Mouse (Mus musculus) gastrocnemius, postnatal 4 days (tissue): ENCODE results near the gene Dppa3. TPM values are rescaled to one million over a fixed set of nuclear protein-coding genes. Genes with fewer than 3 reads are reported as not detected.
"Not testable (repeated sequence)": the region's sequence is repeated elsewhere in the genome, so short reads cannot be mapped to it uniquely, and the experiment has no call there.

Experiments
- DNase-seq, 2 experiments: peaks; one replicate each; pipeline ENCODE4 v3.0.0; 2021 to 2022; ENCODE audit warnings: low spot score in 2 of 2, mixed read lengths in 2 of 2
- total RNA-seq, 2 experiments: library from RNA; stranded (reverse); gene quantifications; 2 replicates each; pipeline ENCODE4 v1.2.3; 2021

The Dppa3 gene
- total RNA-seq, 2 experiments from 2014 or later = not detected

DNA sequence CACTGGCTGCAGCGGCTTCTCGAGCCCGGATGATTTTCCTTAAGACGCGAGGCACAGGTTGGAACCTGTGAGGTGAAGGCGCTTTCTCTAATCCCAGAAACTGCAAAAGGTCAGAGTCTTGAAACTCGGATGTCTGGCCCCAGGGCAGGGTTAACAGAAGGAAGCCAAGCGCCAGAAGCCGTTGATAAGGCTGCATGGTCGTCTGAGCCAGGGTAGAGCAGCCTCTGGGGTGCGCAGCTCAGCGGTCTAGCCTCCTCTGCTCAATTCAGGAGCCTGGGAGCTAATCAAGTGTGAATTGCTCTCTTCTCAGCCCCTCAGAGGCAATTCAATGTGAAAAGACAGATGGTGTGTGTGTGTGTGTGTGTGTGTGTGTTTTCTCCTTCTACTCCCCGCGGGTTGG, 16.4 kb upstream of the Dppa3 start, which contains the start of gene Gdf3:
TSS of gene Gdf3 (minus strand) at position 317 of the 400 bp plus-strand sequence.
- no peak for DNase-seq

GRCm38 (mm10) chr6:122612426-122612825, 13.8 kb upstream of the Dppa3 start:
- DNase-seq = no peak

DNA sequence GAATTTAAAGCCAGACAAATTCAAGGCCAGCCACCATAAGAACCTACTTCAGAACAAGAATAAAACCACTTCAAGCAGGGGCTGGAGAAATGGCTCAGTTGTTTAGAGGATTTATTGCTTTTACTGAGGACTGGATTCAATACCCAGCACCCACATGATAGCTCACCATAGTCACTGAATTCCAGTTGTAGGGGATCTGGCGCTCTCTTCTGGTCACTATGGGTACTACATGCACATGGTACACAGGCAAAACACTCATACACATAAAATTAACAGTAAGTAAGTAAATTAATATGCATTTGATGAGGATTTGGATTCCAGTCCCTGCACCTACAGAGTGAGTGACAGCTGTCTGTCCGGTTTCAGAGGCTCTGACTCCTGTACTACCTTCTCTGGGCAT, 12.2 kb upstream of the Dppa3 start:
- no peak for DNase-seq

DNA sequence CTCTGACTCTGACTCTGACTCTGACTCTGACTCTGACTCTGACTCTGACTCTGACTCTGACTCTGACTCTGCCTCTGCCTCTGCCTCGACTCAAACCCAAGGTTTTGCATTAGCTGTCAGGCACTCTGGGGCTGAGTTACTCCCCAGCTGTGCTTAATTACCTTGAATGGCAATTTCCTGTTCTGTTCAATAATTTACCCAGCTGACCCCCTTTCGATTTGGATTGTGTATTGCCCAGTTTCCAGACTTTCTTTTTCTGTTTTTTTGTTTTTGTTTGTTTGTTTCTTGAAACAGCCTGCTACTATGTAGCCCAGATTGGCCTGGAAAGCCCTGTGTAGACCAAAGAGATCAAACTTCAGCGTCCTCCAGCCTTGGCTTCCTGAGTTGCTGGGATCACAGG, 10.2 kb upstream of the Dppa3 start:
- no peak for DNase-seq

DNA sequence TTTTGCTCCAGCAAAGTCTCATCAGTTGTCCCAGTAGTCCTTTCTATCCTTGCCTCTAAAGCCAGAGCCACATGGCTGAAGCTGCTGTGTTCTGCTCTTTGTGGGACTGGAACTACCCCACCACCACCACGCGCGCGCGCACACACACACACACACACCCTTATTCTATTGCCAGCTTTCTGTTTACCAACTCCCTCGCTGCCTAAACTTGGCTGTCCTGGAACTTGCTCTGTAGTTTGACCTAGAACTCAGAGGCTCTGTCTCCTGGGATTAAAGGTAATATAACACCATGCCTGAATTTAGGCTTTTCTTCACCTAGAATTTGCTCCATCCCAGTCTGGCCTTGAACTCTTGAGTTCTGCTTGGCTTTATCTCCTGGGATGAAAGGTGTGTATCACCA, 5.1 kb upstream of the Dppa3 start:
- DNase-seq = no peak

- no peak for DNase-seq
Measured at GRCm38 (mm10) chr6:122624480-122624879, 1.7 kb upstream of the Dppa3 start.

GRCm38 (mm10) chr6:122625156-122625555, 1.1 kb upstream of the Dppa3 start:
- DNase-seq = no peak

DNA sequence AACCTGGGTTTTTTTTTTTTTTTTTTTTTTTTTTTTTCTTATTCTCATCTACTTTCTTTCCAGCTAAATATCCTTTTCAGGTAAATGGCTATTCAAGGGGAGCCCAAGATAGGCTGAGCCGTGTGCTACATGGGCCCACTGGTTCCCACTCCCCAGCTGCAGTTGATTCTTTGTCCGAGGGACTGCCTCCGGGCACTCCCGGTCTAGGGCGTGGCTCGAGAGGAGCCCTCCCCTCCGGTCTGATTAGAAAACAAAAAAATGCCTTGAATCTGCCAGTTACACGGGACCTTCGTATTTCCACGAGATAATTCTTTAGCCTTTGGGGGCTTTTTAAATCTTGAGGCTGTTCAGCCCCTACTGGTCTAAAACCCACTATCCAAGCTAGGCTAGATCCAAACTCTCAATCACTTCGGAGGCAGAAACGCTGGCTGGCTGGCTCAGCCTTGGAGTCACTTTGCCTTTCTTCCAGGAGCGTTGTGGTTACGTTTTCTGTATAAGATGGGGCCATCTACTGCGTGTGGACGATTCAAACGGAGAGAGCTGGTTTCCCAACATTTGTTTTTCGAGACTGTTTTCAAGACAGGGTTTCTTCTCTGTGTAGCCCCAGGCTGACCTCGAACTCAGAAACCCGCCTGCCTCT, 1.4 kb downstream of the Dppa3 start:
- DNase-seq = no peak

DNA sequence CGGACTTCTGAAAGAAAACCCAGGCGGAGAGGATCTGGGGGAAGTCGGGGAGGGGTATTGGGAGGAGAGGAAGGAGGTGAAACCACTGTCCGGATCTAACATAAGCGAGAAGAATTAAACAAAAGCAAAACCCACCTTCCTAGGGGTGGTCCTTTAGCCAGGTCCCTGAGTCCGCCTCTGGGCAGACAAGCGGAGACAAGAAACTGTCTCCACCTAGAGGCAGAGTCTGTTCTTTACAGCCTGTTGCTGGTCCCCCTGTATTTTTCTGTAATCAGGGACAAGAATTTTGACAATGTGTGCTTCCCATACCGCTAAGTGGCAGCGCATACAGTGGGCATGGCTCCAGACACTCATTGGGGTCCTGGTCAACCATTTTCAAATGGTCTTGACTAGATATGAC, 7.2 kb downstream of the Dppa3 start:
- no peak for DNase-seq

- no peak for DNase-seq
Measured at GRCm38 (mm10) chr6:122635315-122635714, 9.1 kb downstream of the Dppa3 start.

DNA sequence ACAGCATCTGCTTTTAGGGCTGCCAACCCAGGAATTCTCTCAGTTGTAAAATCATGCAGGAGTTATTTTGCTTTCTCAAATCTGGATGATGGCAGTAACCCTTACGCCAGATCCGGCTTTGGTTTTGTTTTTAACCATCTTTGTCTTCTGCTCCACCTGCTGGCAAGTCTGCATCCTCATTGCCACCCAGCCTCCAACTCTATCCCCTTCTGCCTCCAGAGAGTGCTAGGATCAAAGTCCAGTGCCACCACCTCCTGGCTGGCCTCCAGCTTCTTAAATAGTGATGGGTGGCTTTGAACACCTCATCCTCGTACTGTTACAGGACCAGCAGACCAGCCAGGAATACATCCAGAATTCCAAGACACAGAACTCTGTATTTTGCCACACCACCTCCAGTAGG, 10.5 kb downstream of the Dppa3 start:
- no peak for DNase-seq

DNA sequence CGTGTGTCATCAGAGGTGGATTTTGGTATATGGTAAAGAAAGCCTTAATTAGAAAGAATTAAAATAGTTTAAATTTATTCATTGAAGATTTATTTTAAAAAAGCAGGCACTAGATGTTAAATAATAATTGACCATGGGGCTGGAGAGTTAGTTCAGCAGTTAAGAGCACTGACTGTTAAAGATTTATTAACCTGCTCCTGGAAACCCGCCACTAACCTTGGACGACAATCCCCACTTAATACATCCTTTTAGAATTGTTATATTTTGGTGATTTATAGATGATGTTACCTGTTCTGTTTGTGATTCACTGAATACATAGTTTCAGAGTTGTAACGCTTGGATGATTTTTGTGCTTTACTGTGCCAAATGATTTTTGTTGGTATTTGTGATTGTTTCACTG, 11.4 kb downstream of the Dppa3 start:
- not testable (repeated sequence) for DNase-seq

DNA sequence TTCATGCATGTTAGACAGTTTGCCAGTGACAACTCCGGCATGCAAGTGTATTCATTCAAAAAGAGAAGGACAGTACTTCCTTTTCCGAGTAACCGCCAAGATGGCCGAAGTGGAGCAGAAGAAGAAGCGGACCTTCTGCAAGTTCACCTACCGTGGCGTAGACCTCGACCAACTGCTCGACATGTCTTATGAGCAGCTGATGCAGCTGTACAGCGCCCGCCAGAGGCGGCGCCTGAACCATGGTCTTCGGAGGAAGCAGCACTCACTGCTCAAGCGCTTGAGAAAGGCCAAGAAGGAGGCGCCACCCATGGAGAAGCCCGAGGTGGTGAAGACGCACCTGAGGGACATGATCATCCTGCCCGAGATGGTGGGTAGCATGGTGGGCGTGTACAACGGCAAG, 18.0 kb downstream of the Dppa3 start:
- not testable (repeated sequence) for DNase-seq

DNA sequence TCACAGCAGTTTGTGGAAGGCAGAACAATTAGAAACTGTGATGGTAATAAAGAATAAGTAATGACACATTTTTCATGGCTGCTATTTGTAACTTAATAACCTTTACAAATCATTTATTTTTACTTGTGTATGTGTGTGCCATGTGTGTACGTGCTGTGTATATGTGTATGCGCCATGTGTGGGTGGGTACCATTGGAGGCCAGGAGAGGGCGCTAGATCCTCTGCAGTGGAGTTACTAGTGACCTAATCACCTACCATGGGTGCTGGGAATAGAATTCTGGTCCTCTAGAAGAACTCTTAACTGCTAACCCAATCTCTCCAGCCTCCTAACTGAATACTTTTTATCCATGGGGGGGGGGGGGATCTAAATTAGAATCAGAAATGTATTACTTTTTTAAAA, 23.7 kb downstream of the Dppa3 start:
- DNase-seq = no peak

- DNase-seq = no peak
Measured at GRCm38 (mm10) chr6:122650398-122650980, 24.3 kb downstream of the Dppa3 start.

GRCm38 (mm10) chr6:122654301-122654700, 28.1 kb downstream of the Dppa3 start:
- DNase-seq = no peak

GRCm38 (mm10) chr6:122657630-122658029, 31.4 kb downstream of the Dppa3 start:
- DNase-seq = no peak

- DNase-seq = no peak
Measured at GRCm38 (mm10) chr6:122659567-122659966, 33.4 kb downstream of the Dppa3 start.

DNA sequence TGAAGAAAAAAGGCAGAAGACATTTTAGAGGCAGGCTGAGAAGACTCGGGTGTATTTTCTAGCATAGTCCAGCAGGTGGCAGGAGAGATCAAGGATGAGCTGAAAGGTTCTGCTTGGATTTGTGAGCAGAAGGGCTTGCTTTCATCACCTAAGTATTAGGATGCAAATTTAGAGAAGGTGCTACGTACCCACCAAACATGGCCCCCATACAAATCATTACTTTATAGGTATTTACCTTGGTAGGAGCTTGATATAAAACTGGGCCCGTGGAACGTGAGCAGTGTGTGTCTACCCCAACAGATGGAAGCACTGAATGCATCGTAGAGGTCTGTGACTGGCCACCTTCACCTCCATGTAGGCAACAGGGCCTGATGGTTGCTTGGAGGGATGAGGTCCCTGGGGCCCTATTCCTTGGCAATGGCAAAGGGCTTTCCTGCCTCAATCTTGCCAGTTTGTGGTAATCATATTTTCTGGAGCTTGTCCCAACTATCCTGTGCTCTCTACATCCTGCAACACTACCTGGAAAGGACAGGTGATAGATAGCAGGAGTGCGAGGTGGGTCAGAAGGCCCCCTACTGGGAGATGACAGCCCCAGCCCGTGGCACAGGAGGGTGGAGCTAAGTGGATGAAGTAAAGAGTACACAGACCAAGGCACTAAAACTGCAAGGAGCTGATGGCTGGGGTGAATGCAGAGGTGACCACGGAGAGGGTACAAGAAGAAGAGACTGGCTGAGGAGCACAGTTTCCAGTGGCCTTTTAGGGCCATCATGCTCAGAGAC, 34.6 kb downstream of the Dppa3 start:
- DNase-seq = no peak

DNA sequence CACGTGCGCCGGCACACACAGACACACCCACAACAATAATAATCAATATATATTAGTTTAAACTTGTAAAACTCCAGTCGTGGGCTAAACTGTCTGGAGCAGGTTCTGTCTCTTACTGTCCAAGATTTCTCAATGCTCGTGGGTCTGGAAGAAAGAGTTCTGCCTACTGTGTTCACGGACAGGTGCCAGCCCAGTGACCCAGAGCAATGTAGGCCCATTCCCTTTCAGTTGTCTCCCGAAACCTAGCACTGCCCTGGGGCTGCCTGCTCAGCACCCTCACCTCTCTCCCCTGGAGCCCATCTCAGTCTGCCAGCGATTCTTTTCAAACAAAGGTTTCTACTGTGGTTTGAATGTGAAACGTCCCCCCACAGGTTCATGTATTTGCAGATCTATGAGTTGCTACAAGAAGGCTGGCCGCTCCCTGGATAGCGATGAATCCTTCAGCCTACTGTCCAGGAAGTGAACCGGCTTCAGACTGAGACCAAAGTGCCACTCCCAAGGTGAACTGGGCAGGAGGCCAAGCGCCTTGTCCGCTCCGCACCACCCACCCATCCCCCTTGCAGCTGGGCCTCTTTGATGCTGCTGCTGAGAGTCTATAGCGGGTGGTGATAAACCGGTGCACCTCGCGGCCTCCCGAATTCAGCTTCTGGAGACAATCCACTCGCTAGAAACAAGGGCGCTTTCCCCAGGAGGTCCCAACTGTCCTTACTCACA, 36.5 kb downstream of the Dppa3 start:
- no peak for DNase-seq

GRCm38 (mm10) chr6:122663596-122664206, 37.5 kb downstream of the Dppa3 start:
- no peak for DNase-seq
